Mouse (Mus musculus) liver, adult (tissue): ENCODE results near the gene Slc29a1.
A peak's percentile ranks its signal among the peaks of the same experiment; 100 is the strongest.

Experiments used
- GATA4 ChIP-seq: IDR thresholded peaks from 2 replicates; pipeline ENCODE4 v1.6.1; 2014; ENCODE audit warnings: mild to moderate bottlenecking, low read length; ENCODE audit not compliant: insufficient replicate concordance

Slc29a1 gene

DNA sequence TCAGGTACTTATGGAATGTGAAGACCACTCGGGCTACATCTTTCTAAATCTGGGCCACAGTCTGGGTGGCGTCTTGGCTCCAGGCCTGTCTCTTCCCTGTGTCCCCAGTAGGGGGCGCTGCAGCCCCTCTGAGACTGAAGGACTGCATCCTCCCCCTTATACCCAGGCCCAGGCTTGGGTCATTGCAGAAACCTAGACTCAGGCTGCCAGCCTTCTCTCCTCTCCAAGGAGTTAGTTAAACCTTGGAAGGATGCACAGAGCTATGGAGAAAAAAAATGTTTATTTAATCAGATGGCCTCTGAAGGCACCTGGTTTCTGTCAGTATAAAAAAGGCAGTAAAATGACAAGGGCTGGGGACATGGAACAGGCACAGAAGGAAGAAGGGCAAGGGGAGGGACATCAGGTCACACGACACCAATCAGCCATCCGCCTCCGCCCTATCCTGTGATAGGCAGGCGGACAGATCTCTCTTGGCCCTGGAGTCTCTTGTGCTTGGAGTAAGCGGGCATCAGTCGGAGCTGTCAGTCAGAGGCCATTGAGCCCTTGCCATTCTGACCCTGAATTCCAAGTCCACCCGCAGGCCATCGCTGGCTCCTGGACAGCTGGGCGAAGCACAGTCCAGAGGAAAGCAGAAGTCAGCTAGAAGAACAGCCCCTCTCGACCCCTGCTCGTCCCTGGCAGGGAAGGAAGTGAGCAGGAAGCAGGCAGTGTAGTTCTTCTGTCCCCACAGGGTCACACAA lies 14.3 kb downstream of the Slc29a1 start:
- TF ChIP-seq GATA4, result peak; percentile 66; the same call in 1 of the 2 replicates

DNA sequence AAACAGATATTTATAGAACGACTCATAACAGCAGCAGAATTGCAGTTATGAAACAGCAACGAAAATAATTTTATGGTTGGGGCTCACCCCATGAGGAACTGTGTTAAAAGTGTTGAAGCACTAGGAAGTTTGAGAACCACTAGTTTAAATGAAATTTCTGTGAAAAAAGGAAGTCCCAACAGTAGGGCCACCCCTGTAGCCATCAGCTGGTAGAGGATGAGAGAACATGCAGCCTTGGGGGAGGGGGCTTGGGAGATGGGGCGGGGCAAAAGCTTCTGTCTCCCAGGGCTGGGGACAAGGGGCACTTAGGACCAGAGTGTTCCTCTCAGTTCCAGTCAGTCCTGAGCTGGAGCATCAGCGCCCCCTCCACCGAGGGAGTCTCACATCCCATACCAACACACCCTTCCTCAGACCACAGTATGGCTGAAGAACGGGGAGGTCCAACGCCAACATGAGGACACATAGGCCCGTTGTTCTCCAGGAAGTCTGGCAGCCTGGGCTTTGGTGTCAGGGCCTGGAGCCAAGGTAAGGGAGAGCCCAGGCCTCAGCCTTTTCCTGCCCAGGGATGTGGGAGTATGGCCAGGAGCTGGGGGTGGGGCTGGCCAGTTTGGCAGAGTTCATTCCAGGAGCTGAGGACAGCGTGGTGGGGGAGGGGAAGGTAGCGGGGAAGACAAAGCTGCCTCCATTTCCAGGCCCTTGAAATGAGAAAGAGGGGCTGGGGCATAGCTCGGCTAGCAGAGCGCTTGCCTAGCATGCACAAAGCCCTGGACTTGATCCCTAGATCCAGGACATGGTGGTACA lies 15.1 kb downstream of the Slc29a1 start:
- no peak; the same call in 1 of the 2 replicates for TF ChIP-seq GATA4

DNA sequence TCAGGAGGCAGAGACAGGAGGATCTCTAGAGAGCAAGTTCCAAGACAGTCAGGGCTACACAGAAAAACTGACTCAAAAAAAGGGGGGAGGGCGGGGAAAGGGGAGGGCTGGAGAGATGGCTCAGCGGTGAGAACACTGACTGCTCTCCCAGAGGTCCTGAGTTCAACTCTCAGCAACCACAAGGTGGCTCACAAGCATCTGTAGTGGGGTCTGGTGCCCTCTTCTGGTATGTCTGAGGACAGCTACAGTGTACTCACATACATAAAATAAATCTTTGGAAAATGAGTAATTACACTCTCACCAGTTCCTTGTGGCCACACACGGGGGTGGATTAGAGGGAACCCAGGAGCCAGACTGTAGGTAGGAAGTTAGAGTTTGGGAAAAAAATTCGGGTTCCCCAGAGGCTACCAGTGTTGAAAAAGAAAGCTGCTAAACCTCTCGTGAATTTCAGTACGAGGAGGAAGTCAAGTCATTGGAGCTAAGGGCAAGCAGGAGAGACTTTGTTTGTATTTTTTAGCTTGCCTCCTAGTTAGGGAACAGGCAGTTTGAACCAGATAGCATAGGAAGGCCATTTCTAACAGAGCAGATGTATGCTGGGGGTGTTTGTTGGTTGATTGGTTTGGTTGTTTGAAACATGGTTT lies 16.6 kb downstream of the Slc29a1 start:
- no peak for TF ChIP-seq GATA4

DNA sequence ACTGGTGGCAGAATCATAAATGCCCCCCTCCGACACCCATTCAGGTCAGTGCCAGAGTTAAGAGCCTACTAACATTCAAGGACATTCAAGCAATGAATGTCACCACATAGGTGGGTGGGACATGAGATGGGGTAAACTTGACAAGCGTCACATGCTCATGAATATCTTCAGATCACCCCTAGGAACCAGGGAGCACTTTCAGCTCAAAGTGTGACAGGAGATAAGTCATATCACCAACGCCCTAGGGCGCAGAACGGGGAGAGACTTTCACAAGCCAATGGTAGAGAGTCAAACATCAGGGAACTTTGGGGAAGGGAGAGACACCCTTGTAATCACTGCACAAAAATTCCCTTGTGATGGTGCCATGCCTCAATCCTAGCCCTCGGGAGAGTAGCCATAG lies 17.2 kb downstream of the Slc29a1 start:
- TF ChIP-seq GATA4, result no peak

DNA sequence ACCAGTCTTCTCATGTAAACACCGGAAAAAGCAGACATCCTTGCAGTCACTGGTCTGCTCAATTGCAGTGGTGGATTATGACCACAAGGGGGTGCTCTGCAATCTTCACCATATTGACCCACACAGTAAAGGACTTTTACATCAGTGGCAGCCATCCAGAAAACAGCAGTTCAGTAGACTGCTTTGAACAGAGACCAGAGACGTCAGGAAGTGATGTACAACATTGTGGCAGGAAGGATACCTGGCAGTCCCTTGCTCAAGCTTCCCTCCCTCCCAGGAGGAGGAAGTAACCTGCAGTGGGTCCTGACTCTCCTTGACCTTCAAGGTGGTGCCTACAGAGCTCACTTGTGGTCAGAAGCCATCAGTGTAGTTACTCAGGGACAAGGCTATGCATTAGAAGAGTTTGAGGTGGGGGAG lies 17.8 kb downstream of the Slc29a1 start:
- no peak for TF ChIP-seq GATA4

DNA sequence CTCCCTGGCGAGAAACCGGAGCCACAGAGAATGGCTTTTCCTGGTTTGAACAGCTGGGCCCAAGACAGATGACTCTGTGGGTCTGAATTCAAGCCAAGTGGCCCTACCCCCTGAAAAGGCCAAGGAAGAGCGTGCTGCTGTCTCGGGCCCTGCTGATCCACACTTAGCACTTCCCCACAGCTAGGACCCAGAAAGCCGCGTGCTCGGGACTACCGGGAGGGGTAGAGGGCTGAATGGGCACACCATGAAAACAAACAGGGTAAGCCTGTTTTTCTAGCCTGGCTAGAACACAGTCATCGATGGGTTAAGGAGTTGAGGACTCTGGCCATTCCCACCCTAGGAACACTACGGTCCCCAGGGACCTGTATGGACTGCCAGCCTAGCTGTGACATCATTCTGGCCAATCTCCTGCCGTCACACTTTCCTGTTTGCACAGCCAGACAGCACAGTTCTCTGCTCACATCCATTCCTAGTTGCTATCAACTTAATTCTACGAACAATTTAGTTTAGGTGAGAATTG lies 18.4 kb downstream of the Slc29a1 start:
- no peak for TF ChIP-seq GATA4

DNA sequence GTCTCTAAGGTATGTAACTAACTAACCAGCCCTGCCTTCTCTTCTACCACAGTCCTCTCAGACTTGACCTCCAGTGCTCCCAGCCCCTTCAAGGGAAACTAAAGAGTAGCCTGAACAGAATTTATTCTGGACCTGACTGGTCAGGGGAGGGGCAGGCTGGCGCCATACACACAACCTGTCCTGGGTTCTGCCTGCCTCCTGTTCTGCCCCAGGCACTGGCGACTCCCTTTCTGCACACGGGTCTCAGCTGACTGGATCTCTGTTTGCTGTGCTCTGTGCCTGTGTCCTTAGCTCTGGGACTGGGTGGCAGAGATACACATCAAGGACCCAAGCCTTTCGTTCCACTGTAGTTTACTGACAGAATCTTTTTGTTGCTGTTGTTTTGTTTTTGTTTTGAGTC lies 19.9 kb downstream of the Slc29a1 start:
- no peak for TF ChIP-seq GATA4

DNA sequence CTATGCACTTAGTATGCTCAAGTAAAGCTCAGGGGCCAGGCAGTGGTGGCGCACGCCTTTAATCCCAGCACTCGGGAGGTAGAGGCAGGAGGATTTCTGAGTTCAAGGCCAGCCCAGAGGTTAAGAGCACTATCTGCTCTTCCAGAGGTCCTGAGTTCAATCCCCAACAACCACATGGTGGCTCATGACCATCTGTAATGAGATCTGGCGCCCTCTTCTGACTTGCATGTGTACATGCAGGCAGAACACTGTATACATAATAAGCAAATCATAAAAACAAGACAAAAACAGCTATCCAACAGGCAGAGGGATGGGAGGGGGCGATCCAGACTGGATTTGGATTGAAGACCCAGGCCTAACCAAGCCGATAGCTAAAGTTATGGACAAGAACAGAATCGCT lies 20.6 kb downstream of the Slc29a1 start:
- no peak for TF ChIP-seq GATA4

DNA sequence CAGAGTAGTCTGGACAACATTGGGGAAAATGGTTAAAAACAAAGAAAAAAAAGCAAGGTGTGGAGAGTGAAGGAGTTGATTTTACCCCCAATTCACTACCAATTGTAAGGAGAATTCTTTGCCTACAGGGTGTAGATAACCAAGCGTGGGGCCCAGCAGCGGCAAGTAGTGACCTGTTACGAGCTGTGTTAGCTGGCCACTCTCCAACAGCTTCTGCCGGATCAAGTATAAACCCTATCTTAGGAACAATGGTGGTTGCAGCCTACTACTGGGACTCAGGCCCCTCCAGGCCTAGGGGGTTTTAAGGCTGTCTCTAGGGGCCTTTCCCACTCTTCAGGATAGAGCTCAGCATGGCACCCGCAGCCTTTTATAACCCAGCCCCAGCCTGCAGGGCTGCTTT lies 21.2 kb downstream of the Slc29a1 start:
- TF ChIP-seq GATA4, result no peak

DNA sequence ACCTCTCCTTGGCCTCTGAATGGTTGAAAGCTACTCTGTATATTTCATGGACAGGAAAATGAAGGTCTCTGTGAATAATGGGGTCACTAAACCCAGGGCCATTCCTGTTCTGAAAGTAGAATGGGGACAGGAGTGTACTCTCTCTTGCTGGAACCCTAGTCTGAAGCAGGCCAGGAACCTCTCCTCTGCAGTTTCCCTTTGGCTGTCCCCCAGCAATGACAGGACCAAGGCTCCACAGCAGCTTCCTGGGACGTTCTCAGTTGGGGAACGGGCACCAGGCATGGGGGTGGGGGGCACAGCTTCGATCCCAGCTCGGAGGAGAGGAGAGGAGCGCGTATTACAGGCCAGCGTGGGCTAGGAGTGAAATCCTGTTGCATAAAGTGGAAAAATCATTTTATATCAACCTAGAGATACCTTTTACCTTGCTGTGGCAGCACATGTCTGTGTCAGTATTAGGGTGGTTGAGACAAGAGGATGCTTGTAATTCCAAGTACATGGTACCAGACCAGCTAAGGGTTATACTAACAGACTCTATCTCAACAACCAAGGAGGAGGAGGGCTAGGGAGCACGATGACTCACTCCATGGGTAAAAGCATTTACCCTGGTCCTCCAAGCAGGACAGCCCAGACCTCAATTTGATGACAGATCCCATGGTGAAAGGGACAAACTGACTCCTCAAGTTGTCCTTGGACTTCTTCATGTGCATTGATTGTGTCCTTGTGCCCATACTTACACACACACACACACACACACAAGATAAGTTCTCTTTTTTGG lies 24.1 kb downstream of the Slc29a1 start:
- no peak for TF ChIP-seq GATA4

DNA sequence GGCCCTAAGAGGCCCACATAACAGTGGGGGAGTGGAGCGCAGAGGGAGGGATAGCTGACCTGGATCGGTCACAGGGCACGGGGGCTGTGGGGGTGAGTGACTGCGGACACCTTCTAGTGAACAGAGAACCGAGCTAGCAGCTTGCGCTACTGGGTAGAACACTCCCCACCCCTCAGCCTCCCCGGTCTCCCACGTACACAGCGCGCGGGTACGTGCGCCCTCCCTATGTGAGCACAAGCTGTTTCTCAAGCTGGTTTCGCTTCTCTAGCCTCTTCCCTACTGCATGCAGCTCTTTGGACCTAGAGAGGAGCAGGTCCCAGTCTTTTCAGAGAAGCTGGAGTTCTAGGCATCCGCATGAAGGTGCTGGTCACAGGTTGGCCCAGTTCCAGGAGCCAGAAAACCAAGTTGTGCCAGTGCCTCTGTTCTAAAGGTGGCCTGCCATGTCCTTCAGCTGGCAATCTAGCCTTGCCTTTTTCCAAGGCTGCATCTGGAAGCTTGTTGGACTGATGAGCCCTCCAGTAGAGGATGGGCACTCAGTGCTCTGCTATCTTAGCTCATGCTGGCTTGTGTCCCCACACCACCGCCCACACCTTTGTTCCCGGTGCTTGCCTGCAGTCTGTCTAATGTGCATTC lies 25.2 kb downstream of the Slc29a1 start:
- TF ChIP-seq GATA4, result no peak

DNA sequence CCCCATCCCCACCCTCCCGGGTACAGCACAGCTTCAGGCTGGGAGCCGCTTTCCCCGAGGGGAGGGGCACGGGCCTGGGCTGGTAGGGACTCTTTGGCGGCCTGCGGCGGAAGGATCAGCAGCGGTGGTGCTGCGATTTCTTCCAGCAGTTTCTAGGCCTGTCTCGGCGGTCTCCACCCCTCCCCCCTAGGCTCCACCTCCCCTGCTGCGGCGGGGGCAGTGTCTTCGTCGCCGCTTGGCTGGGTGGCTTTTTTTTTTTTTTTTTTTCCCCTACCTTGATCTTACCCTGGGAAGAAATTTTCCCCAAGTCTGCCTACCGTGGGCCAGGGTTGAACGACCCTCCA lies 25.7 kb downstream of the Slc29a1 start:
- TF ChIP-seq GATA4, result no peak

DNA sequence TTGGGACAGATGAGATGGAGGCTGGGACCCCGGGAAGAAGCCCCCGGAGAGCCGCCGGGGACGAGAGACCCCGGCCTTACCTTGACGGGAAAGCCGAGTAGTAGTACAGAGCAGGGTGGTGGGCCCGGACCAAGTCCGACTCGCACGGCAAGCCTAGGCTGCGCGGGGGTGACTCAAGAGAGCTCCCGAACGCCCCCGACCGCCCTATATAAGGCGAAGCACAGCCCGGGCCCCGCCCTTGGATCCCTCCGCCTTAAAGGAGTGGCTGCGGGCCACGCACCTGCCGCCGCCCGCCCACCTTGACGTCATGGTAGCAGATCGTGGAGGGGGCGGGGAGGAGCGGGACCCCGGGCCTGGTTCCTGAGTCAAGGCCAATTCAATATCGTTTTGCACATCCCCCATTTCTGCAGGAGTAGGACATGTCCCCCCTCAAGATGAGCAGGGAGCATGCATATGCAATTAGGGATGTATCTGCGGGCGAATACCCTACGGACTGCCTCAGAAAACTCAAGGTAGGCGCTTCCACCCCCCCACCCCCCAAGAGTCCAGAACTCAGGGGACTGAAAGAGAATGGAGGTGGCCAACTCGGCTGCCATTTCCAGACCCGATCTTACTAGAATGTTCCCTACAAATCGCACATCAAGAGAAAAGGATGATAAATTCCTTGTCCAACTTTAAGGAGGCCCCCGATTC lies 26.2 kb downstream of the Slc29a1 start, which contains the start of gene Hsp90ab1:
Hsp90ab1 (minus strand) TSS at position 185 of the 693 bp plus-strand sequence.
- TF ChIP-seq GATA4, result no peak; the same call in 1 of the 2 replicates
